34 mouse cellular contexts compared by ENCODE assay signal in genomic region chr16:23384304-23384703, GRCm38 (mm10). TPM values are rescaled to one million over a fixed set of nuclear protein-coding genes. Genes with fewer than 3 reads are reported as not detected.
"Had no signal": no experiment of that assay in that cellular context is flagged by ENCODE, and none has a peak within 500 bp of the region (broad histone marks: within the 10 kb centered on the region; RNA-seq: fewer than 3 reads in every experiment).

No protein-coding gene starts in this region.

- H3K9me3 ChIP-seq: hindbrain, embryonic 10.5 days; limb, embryonic 13.5 days; limb, embryonic 15.5 days; liver, embryonic 12.5 days had no signal

- ATAC-seq: hindbrain, embryonic 16.5 days; intestine, embryonic 16.5 days; liver, embryonic 12.5 days had no signal

- H3K4me3 ChIP-seq: gastrocnemius, adult 2 months; heart, embryonic 10.5 days; heart, embryonic 12.5 days; hindbrain, embryonic 10.5 days; hindbrain, embryonic 12.5 days; limb, embryonic 13.5 days; limb, embryonic 15.5 days; liver, embryonic 12.5 days had no signal

- H3K27me3 ChIP-seq: heart, embryonic 12.5 days; hindbrain, embryonic 12.5 days; limb, embryonic 13.5 days; limb, embryonic 15.5 days; liver, embryonic 12.5 days had no signal

- H3K27ac ChIP-seq: gastrocnemius, adult 2 months; heart, embryonic 10.5 days; hindbrain, embryonic 10.5 days; hindbrain, embryonic 12.5 days; hindbrain, embryonic 14.5 days; limb, embryonic 13.5 days; limb, embryonic 15.5 days; liver, embryonic 12.5 days had no signal

- H3K4me1 ChIP-seq: heart, embryonic 10.5 days; heart, embryonic 12.5 days; hindbrain, embryonic 10.5 days; hindbrain, embryonic 12.5 days; limb, embryonic 13.5 days; limb, embryonic 15.5 days; liver, embryonic 12.5 days had no signal

- H3K36me3 ChIP-seq: heart, embryonic 10.5 days; heart, embryonic 12.5 days; hindbrain, embryonic 10.5 days; hindbrain, embryonic 12.5 days; limb, embryonic 13.5 days; limb, embryonic 15.5 days; liver, embryonic 12.5 days had no signal

- H3K9ac ChIP-seq: heart, embryonic 12.5 days; hindbrain, embryonic 12.5 days; hindbrain, embryonic 14.5 days; limb, embryonic 13.5 days; limb, embryonic 15.5 days; liver, embryonic 12.5 days had no signal

- DNase-seq: gastrocnemius, adult 2 months; gastrocnemius, postnatal 10 days; gastrocnemius, postnatal 25 days; heart, adult 18-20 months; heart, postnatal 10 days; heart, postnatal 4 days; kidney, adult 11 months; kidney, adult 2 months; kidney, adult 9 months; kidney, postnatal 10 days; kidney, postnatal 25 days; layer of hippocampus, adult 9-11 months; layer of hippocampus, postnatal 36 days; left cerebral cortex, postnatal 4 days had no signal

- H3K4me2 ChIP-seq: heart, embryonic 12.5 days; hindbrain, embryonic 12.5 days; hindbrain, embryonic 14.5 days; limb, embryonic 13.5 days; limb, embryonic 15.5 days; liver, embryonic 12.5 days had no signal

RNA-seq across cellular contexts. Expression of gene Rtp1, which starts 44.6 kb away (rescaled TPM):
- total RNA-seq: gastrocnemius, adult 2 months; gastrocnemius, postnatal 10 days; gastrocnemius, postnatal 25 days; gastrocnemius, postnatal 4 days; granulocyte monocyte progenitor cell, adult 5-6 weeks; heart, adult 18-20 months; heart, adult 8-10 months; heart, postnatal 10 days; heart, postnatal 25 days; heart, postnatal 4 days; liver, adult 2 months had no signal
- polyA plus RNA-seq: heart, embryonic 10.5 days; heart, embryonic 12.5 days; heart, embryonic 14.5 days; heart, embryonic 16.5 days; hindbrain, embryonic 10.5 days; hindbrain, embryonic 12.5 days; hindbrain, embryonic 14.5 days; intestine, embryonic 14.5 days; intestine, embryonic 16.5 days; large intestine, adult 2 months; limb, embryonic 11.5 days; limb, embryonic 13.5 days; limb, embryonic 15.5 days; liver, adult 2 months; liver, embryonic 12.5 days had no signal
